Mouse (Mus musculus): Measurements from ENCODE around the gene Lao1. TPM values are rescaled to one million over a fixed set of nuclear protein-coding genes. Genes with fewer than 3 reads are reported as not detected.

Lao1 gene
- polyA plus RNA-seq, 1 experiment from 2014 or later, result not detected

Other genes starting within 250 kb of the Lao1 start
- not detected in 2 replicates for gene Olfr1340, start 241.4 kb upstream of the Lao1 start, polyA plus RNA-seq (2016; fragmentation: Nextera tagmentation; extraction: Ambion mirVana)
- not detected in 2 replicates for gene Olfr1339, start 229.4 kb upstream of the Lao1 start, polyA plus RNA-seq (2016; fragmentation: Nextera tagmentation; extraction: Ambion mirVana)
- not detected in 2 replicates for gene Olfr1338, start 202.8 kb upstream of the Lao1 start, polyA plus RNA-seq (2016; fragmentation: Nextera tagmentation; extraction: Ambion mirVana)
- gene Olfr1337, start 179.0 kb upstream of the Lao1 start, polyA plus RNA-seq (2016; fragmentation: Nextera tagmentation; extraction: Ambion mirVana), result not detected in 2 replicates
- not detected in 2 replicates for gene Olfr1335, start 151.6 kb upstream of the Lao1 start, polyA plus RNA-seq (2016; fragmentation: Nextera tagmentation; extraction: Ambion mirVana)
- not detected in 2 replicates for gene Olfr1333, start 125.3 kb upstream of the Lao1 start, polyA plus RNA-seq (2016; fragmentation: Nextera tagmentation; extraction: Ambion mirVana)
- not detected in 2 replicates for gene Olfr1331, start 96.9 kb upstream of the Lao1 start, polyA plus RNA-seq (2016; fragmentation: Nextera tagmentation; extraction: Ambion mirVana)
- gene Olfr1330, start 73.0 kb upstream of the Lao1 start, polyA plus RNA-seq (2016; fragmentation: Nextera tagmentation; extraction: Ambion mirVana), result not detected in 2 replicates
- gene Olfr1329, start 44.1 kb upstream of the Lao1 start, polyA plus RNA-seq (2016; fragmentation: Nextera tagmentation; extraction: Ambion mirVana), result not detected in 2 replicates
- gene Olfr1328, start 23.0 kb upstream of the Lao1 start, polyA plus RNA-seq (2016; fragmentation: Nextera tagmentation; extraction: Ambion mirVana), result not detected in 2 replicates
- gene Slc2a1, start 147.1 kb downstream of the Lao1 start, polyA plus RNA-seq (2016; fragmentation: Nextera tagmentation; extraction: Ambion mirVana), result 140 and 166 TPM in 2 replicates
- 11.4 and 13.9 TPM in 2 replicates for gene Zfp691, start 212.6 kb downstream of the Lao1 start, polyA plus RNA-seq (2016; fragmentation: Nextera tagmentation; extraction: Ambion mirVana)
- gene Ermap, start 228.4 kb downstream of the Lao1 start, polyA plus RNA-seq (2016; fragmentation: Nextera tagmentation; extraction: Ambion mirVana), result 7.2 and 7.4 TPM in 2 replicates
- gene Svbp, start 233.7 kb downstream of the Lao1 start, polyA plus RNA-seq (2016; fragmentation: Nextera tagmentation; extraction: Ambion mirVana), result 132 and 139 TPM in 2 replicates

Data from embryonic facial prominence, embryonic 10.5 days (tissue).